ENCODE assay signal across 8 mouse cellular contexts in the genomic region with DNA sequence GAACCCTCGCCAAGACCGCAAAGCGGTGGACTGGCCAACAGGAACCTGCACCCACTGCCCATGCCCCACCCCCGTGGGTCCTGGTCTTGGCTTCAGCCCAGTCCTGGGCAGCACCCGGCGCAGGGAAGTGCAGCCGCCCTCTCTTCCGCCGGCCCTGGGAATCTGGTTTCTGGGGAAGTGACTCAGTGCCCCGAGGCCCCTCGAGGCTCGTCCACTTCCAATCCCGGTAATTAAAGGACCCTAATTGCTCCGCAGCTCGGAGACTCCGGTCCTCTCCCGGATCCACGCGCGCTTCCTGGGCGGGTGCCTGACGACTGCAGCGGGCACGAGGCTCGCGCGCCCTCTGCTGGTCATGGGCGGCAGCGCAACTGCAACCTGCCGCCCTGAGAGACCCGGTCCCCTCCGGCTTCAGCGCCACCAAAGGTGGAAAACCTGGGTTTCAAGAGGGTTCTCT. TPM values are rescaled to one million over a fixed set of nuclear protein-coding genes. Genes with fewer than 3 reads are reported as not detected.
DNase-seq lines count a peak whose midpoint lies in the region; ATAC-seq and TF ChIP-seq lines count a peak whose summit lies in the region.

No protein-coding gene starts in this region.

- peak overlapping the region; percentile 89 for H3K4me2 ChIP-seq in heart, embryonic 13.5 days
- H3K4me2 ChIP-seq in kidney, postnatal 0 days (ENCODE audit: low read length): peak overlapping the region; percentile 75
- H3K4me2 ChIP-seq in liver, embryonic 15.5 days: peak overlapping the region; percentile 90
- H3K4me2 ChIP-seq in neural tube, embryonic 11.5 days (ENCODE audit: low read depth): peak overlapping the region; percentile 53
- H3K4me2 ChIP-seq in stomach, embryonic 15.5 days: peak overlapping the region; percentile 86

- H3K9ac ChIP-seq in heart, embryonic 13.5 days: peak overlapping the region; percentile 85
- peak overlapping the region; percentile 43; the same call in 1 of the 2 replicates for H3K9ac ChIP-seq in kidney, postnatal 0 days (ENCODE audit: low read depth, low read length)
- H3K9ac ChIP-seq in liver, embryonic 15.5 days: peak overlapping the region; percentile 58
- peak overlapping the region; percentile 53; the same call in 1 of the 2 replicates for H3K9ac ChIP-seq in neural tube, embryonic 11.5 days (ENCODE audit: low read length)
- 0 out of 2 replicates have a peak overlapping the region, but pooled peaks have one; percentile 23 for H3K9ac ChIP-seq in stomach, embryonic 15.5 days

- DNase-seq in CD4-positive helper T cell, adult 2 months (ENCODE audit: low read depth, low spot score): peak; percentile 87
- peak; percentile 79 for DNase-seq in brain, adult 2 months (ENCODE audit: low read depth, low spot score)
- DNase-seq in kidney, postnatal 0 days (ENCODE audit: low spot score): peak; percentile 79
- peak; percentile 86 for DNase-seq in neural tube, embryonic 11.5 days (ENCODE audit: low spot score)

- peaks cover 31% of the 10 kb centered on the region for H3K27me3 ChIP-seq in heart, embryonic 13.5 days (replicated peaks)
- no peaks in the 10 kb centered on the region; the same call in 1 of the 2 replicates for H3K27me3 ChIP-seq in kidney, postnatal 0 days (ENCODE audit: insufficient read depth, low read length)
- peaks cover 70% of the 10 kb centered on the region for H3K27me3 ChIP-seq in liver, embryonic 15.5 days
- peaks cover 44% of the 10 kb centered on the region for H3K27me3 ChIP-seq in neural tube, embryonic 11.5 days (ENCODE audit: control insufficient read depth, insufficient read depth, low read length)
- peaks cover 13% of the 10 kb centered on the region for H3K27me3 ChIP-seq in stomach, embryonic 15.5 days (replicated peaks)

- ATAC-seq in erythroblast, adult 5-6 weeks (replicated peaks; ENCODE audit: low FRiP score, poor library complexity, severe bottlenecking): peak; percentile 88
- ATAC-seq in heart, embryonic 13.5 days (ENCODE audit: extremely low read depth, insufficient number of reproducible peaks, low FRiP score, low TSS enrichment): peak; percentile 22; the same call in 1 of the 2 replicates
- ATAC-seq in kidney, postnatal 0 days (replicated peaks; ENCODE audit: low FRiP score, low read depth): peak; percentile 54; the same call in 1 of the 2 replicates
- ATAC-seq in liver, embryonic 15.5 days (ENCODE audit: insufficient read depth): peak; percentile 38
- ATAC-seq in neural tube, embryonic 11.5 days (ENCODE audit: insufficient read depth, low FRiP score, low TSS enrichment): peak; percentile 64; the same call in 1 of the 2 replicates
- peak; percentile 44; the same call in 1 of the 2 replicates for ATAC-seq in stomach, embryonic 15.5 days (ENCODE audit: insufficient read depth, low FRiP score, low read depth)

- H3K27ac ChIP-seq in heart, embryonic 13.5 days (replicated peaks): peak overlapping the region; percentile 47
- 0 out of 2 replicates have a peak overlapping the region, but pooled peaks have one; percentile 33 for H3K27ac ChIP-seq in kidney, postnatal 0 days
- H3K27ac ChIP-seq in liver, embryonic 15.5 days (replicated peaks): peak overlapping the region; percentile 2; the same call in 1 of the 2 replicates
- no peak overlapping the region for H3K27ac ChIP-seq in neural tube, embryonic 11.5 days (ENCODE audit: low read depth, low read length)
- peak overlapping the region; percentile 4 for H3K27ac ChIP-seq in stomach, embryonic 15.5 days

- H3K36me3 ChIP-seq in heart, embryonic 13.5 days: no peaks in the 10 kb centered on the region
- no peaks in the 10 kb centered on the region for H3K36me3 ChIP-seq in kidney, postnatal 0 days (ENCODE audit: insufficient read depth, low read length)
- no peaks in the 10 kb centered on the region for H3K36me3 ChIP-seq in liver, embryonic 15.5 days (replicated peaks)
- no peaks in the 10 kb centered on the region for H3K36me3 ChIP-seq in neural tube, embryonic 11.5 days (ENCODE audit: control insufficient read depth, insufficient read depth, low read length)
- H3K36me3 ChIP-seq in stomach, embryonic 15.5 days: no peaks in the 10 kb centered on the region

- H3K9me3 ChIP-seq in heart, embryonic 13.5 days: no peaks in the 10 kb centered on the region
- no peaks in the 10 kb centered on the region for H3K9me3 ChIP-seq in kidney, postnatal 0 days (replicated peaks; ENCODE audit: low read length)
- H3K9me3 ChIP-seq in liver, embryonic 15.5 days (replicated peaks): no peaks in the 10 kb centered on the region
- H3K9me3 ChIP-seq in neural tube, embryonic 11.5 days (ENCODE audit: control insufficient read depth, low read length): no peaks in the 10 kb centered on the region
- no peaks in the 10 kb centered on the region for H3K9me3 ChIP-seq in stomach, embryonic 15.5 days

- peak overlapping the region; percentile 64 for H3K4me3 ChIP-seq in heart, embryonic 13.5 days
- H3K4me3 ChIP-seq in kidney, postnatal 0 days (replicated peaks; ENCODE audit: low read depth, low read length): peak overlapping the region; percentile 37
- H3K4me3 ChIP-seq in liver, embryonic 15.5 days (replicated peaks): peak overlapping the region; percentile 61
- peak overlapping the region; percentile 31 for H3K4me3 ChIP-seq in neural tube, embryonic 11.5 days (ENCODE audit: low read depth, low read length)
- peak overlapping the region; percentile 50 for H3K4me3 ChIP-seq in stomach, embryonic 15.5 days (replicated peaks)

- TF ChIP-seq CTCF in kidney, postnatal 0 days (IDR thresholded peaks at IDR 0.05; ENCODE audit: low read depth): peak; percentile 97

- WGBS in heart, embryonic 13.5 days: under 1% methylated on average over 33 of the region's 33 CpGs
- WGBS in kidney, postnatal 0 days: under 1% methylated on average over 33 of the region's 33 CpGs
- WGBS in liver, embryonic 15.5 days (ENCODE audit: insufficient replicate concordance): 0% methylated on average over 33 of the region's 33 CpGs
- WGBS in neural tube, embryonic 11.5 days: 1% methylated on average over 33 of the region's 33 CpGs
- WGBS in stomach, embryonic 15.5 days: 1% methylated on average over 33 of the region's 33 CpGs

- H3K4me1 ChIP-seq in heart, embryonic 13.5 days: peaks cover 34% of the 10 kb centered on the region
- H3K4me1 ChIP-seq in kidney, postnatal 0 days (replicated peaks; ENCODE audit: insufficient read depth, low read length): peaks cover 27% of the 10 kb centered on the region
- peaks cover 48% of the 10 kb centered on the region for H3K4me1 ChIP-seq in liver, embryonic 15.5 days (replicated peaks)
- peaks cover 8% of the 10 kb centered on the region; the same call in 1 of the 2 replicates for H3K4me1 ChIP-seq in neural tube, embryonic 11.5 days (ENCODE audit: control insufficient read depth, insufficient read depth, low read length)
- peaks cover 32% of the 10 kb centered on the region for H3K4me1 ChIP-seq in stomach, embryonic 15.5 days

RNA-seq across cellular contexts. Expression of a gene that starts 5.2 kb away (rescaled TPM):
- total RNA-seq in erythroblast, adult 5-6 weeks (2015; ENCODE audit: low replicate concordance): 9.0 and 18.1 TPM in 2 replicates
- total RNA-seq in erythroblast, adult 5-6 weeks (2017; ENCODE audit: low replicate concordance): 5.5 and 6.0 TPM in 2 replicates
- polyA plus RNA-seq in heart, embryonic 13.5 days (2015; fragmentation: Nextera tagmentation; extraction: Ambion mirVana): 13.3 and 14.7 TPM in 2 replicates
- polyA plus RNA-seq in kidney, postnatal 0 days (2015; fragmentation: Nextera tagmentation; extraction: Ambion mirVana): 19.4 and 21.0 TPM in 2 replicates
- 6.7 and 7.7 TPM in 2 replicates for polyA plus RNA-seq in liver, embryonic 15.5 days (2015; fragmentation: Nextera tagmentation; extraction: Ambion mirVana)
- 10.2 and 10.5 TPM in 2 replicates for polyA plus RNA-seq in neural tube, embryonic 11.5 days (2014; fragmentation: Nextera tagmentation; extraction: Ambion mirVana)
- polyA plus RNA-seq in stomach, embryonic 15.5 days (2015; fragmentation: Nextera tagmentation; extraction: Ambion mirVana): 15.7 and 16.0 TPM in 2 replicates

RNA-seq across cellular contexts. Expression of a gene that starts 6.1 kb away (rescaled TPM):
- 0.19 and 0.84 TPM in 2 replicates for total RNA-seq in erythroblast, adult 5-6 weeks (2015; ENCODE audit: low replicate concordance)
- 0.70 TPM in 1 of 2 replicates, not detected in the other for total RNA-seq in erythroblast, adult 5-6 weeks (2017; ENCODE audit: low replicate concordance)
- 14.9 and 17.2 TPM in 2 replicates for polyA plus RNA-seq in heart, embryonic 13.5 days (2015; fragmentation: Nextera tagmentation; extraction: Ambion mirVana)
- polyA plus RNA-seq in kidney, postnatal 0 days (2015; fragmentation: Nextera tagmentation; extraction: Ambion mirVana): 25.7 and 26.7 TPM in 2 replicates
- 3.9 and 4.5 TPM in 2 replicates for polyA plus RNA-seq in liver, embryonic 15.5 days (2015; fragmentation: Nextera tagmentation; extraction: Ambion mirVana)
- 32.3 and 34.4 TPM in 2 replicates for polyA plus RNA-seq in neural tube, embryonic 11.5 days (2014; fragmentation: Nextera tagmentation; extraction: Ambion mirVana)
- 23.7 and 26.1 TPM in 2 replicates for polyA plus RNA-seq in stomach, embryonic 15.5 days (2015; fragmentation: Nextera tagmentation; extraction: Ambion mirVana)

Comparison
In these comparisons a context has a peak if more than half of its experiments do, and no peak if none do; other contexts are left out.
1. ATAC-seq: peak in every context shown above with its lines; median percentile 88 in erythroblast, adult 5-6 weeks; 64 in neural tube, embryonic 11.5 days; 54 in kidney, postnatal 0 days; 44 in stomach, embryonic 15.5 days; 38 in liver, embryonic 15.5 days; 22 in heart, embryonic 13.5 days.
2. H3K9ac ChIP-seq: peak in every context shown above with its lines; median percentile 85 in heart, embryonic 13.5 days; 58 in liver, embryonic 15.5 days; 53 in neural tube, embryonic 11.5 days; 43 in kidney, postnatal 0 days; 23 in stomach, embryonic 15.5 days.